Mouse (Mus musculus): ENCODE results near the gene Hsph1.

The Hsph1 gene

DNA sequence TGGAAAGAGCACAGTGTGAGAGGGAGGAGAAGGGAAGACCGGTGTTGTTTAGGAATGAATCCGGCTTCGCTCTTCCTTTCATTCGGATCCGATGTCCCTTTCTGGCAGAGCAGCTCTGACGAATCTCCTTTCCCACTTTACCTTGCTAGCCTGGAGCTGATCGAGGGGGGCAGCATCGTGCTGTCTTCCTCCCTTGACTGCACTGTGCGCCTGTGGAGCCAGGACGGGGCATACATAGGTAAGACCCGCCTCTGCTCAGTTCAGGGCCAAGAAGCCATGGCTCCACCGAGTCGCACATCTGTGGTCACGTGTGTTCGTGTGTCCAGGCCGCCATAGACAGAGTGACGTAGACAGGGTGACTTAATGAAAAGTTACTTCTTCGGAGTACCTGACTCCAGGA lies 38.8 kb downstream of the Hsph1 start:
- ATAC-seq (ENCODE audit: insufficient number of reproducible peaks, low FRiP score, low TSS enrichment) = no peak

DNA sequence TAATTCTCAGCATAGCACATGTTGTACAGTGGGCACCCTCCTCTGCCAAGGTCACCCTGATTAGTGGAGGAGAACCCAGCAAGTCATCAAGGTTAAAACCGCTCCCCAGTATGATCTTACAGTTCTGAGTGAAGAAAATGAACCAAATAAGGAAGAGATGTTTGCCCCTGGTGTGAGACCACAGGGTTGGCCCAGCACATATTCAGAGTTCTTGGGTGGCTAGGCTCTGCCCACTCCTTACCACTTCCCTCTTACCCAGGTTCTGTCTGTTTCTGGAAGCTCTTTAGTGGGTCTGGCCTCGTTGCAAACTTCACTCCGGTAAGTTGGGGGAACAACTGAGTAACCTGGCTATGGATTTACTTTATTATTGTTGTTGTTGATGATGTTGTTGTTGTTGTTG lies 42.0 kb downstream of the Hsph1 start:
- ATAC-seq (ENCODE audit: insufficient number of reproducible peaks, low FRiP score, low TSS enrichment) = no peak

DNA sequence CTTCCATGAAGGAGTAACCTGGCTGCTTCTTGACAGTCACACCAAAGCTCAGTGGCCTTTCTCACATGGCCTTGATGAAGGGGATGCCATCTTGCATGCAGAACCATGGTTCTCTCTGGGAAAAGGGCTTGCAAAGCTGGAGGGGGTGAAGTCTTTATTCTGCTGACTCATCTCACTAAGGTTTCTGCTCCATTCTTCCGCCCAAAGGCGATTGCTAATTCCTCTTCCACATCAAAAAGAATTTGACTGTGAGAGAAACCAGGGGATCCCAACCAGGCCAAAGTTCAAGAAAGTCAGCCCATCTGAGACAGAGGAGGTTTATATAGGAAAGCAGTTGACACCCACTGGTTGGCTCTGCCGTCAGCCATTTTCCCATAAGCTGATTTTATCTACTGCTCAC lies 46.2 kb downstream of the Hsph1 start:
- ATAC-seq (ENCODE audit: insufficient number of reproducible peaks, low FRiP score, low TSS enrichment) = no peak

DNA sequence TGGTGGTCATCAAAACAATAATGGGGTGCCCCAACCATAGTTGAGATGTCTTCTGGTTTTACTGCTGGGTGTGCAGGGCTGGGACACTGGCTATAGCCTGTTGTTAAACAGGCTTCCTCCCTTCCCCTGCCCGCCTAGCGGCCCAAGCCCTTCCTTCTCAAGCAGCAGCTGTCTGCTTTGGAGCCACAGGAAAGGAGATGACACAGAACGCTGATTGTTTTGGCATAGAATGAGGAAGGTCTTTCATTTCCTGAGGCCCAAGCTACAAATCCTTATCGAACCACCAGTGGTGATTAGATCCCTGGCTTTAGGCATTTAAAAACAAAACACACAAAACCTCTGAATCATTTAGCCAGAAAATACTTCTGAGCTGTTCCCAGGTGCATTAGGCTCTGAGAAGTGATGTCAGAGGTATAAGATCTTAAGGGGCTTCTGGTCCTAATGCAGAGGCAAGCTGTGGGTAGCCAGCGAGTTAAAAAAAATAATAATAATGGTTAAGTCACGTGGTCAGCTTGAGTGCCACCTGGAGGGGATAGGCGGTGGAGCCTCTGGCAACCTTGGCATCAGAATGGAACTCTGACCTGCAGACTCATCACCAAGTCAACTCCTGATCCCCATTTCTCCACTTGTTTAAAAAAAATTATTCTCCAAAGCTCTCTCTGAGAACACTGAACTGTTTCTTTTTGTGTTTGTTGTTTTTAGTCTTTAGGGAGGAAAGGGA lies 47.2 kb downstream of the Hsph1 start:
- ATAC-seq (ENCODE audit: insufficient number of reproducible peaks, low FRiP score, low TSS enrichment) = no peak

DNA sequence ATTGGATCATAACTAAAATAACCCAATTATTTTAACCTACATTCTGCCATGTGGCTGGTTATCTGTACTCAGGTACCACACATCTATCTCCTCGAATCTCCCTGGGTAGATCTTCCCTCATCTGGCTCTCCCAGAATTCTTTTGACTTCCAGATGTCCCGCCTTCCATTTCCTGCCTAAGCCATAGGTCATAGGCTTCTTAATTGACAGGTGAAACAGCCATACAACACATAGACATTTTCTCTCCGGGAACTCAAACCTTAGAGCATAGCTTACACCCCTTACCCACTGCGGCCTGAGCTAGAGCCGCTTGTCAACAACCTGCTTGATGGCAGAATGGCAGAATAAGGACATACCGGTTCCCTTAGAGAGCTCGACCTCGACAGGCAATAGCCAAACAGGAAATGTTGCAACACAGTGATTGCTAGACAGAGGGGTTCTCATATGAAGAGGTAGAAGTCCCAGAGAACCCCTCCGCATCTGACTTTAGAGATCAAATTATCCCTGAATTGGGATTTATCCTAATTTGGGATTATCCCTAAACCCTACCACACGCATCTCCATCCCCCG lies 48.8 kb downstream of the Hsph1 start:
- no peak for ATAC-seq (ENCODE audit: insufficient number of reproducible peaks, low FRiP score, low TSS enrichment)

DNA sequence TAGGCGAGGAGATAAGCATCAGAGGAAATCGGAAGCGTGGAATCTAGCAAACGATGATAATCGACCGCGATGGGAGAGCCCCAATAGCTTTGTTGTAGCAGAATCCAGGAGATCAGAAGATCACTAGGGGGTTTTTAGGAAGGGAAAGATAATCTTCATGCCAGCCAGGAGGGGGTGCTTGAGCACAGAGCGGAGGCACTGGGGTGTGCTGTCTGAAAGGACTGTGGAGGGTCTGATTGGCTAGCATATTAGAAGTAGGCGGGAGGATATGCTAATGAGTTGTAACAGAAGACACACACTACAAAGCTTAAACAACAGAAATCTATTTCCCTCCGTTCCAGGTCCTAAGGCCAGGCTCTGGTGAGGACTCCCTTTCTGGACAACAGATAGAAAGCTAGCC lies 50.3 kb downstream of the Hsph1 start:
- ATAC-seq (ENCODE audit: insufficient number of reproducible peaks, low FRiP score, low TSS enrichment) = no peak

DNA sequence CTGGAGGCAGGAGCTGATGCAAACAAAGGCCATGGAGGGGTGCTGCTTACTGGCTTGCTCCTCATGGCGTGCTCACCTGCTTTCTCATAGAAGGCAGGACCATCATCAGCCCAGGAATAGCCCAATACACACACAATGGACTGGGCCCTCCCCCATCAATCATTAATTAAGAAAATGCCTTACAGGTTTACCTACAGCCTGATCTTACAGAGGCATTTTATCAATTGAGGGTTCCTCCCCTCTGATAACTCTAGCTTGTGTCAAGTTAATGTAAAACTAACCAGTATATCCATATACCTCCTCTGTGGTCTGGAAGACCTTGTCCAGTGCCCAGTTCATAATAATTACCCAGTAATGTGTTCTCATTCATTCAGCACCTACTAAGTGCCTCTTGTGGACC lies 50.9 kb downstream of the Hsph1 start:
- ATAC-seq (ENCODE audit: insufficient number of reproducible peaks, low FRiP score, low TSS enrichment) = no peak

DNA sequence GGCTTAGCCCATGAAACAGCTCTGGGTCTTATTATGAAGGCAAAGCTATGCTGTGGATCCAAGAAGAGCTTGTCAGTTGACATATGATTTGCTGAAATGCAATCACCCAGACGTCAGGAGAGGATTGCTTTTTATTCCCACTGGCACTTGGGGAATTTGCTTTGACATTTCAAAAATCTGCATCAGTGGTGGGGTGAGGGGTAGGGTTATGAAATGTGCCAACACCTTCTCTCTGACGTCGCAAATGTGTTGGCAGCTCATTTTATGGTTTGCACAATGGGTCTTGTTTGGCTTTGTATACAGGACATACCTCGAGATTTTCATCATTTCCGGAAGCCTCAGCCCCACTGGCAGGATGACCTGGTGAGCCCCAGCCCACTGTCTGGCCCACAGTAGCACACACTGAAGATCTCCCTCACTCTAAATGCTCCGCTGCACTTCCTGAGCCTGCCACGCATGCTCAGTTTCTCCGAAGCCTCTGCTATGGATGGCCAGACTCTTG lies 52.0 kb downstream of the Hsph1 start:
- ATAC-seq (ENCODE audit: insufficient number of reproducible peaks, low FRiP score, low TSS enrichment) = no peak

DNA sequence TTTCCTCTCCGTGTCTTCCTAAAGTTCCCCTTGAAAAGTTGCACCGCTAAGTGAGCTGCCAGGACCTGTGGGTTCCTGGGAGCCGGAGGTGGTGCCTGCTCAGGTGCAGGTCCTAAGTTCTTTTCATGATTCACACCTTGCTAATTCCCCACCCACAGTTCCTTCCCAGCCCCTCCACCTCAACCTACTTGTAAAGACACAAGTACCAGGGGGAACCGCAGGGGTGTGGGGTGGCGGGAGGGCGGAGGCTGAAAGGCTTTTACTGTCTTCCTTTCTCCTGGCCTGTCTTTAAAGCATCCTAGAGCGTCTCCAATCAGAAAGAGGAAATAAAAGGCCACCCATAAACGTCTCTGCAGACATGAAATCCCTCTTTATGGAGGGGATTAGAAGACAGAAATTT lies 52.7 kb downstream of the Hsph1 start:
- ATAC-seq (ENCODE audit: insufficient number of reproducible peaks, low FRiP score, low TSS enrichment) = no peak

DNA sequence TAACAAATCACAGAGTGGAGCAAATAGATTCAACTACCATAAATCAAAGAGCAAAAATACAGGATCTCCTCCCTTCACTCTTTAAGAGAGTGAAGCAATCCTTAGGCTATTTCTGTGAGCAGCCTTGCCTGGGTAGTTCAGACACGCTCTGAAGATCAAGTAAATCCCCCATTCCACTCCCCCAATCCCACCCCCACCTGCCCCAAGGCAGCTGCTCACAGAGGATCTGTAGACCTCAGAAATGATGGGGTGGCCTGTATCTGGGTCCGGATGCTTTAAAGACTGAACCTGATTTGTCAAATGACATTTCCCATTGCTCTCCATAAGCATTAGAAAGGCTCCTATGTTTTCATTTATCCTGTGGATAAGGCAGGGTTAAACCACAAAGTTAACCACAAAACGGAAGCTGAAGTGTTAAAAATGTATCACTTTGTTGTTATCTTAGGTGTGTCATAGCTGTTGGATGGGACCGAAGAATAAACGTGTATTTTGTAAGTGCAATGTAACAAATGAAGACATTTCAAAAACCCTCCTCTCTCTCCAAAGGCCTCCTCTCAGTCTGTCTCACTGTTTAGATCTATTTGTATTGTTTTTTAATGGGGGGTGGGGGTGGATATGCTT lies 53.4 kb downstream of the Hsph1 start:
- ATAC-seq (ENCODE audit: insufficient number of reproducible peaks, low FRiP score, low TSS enrichment) = no peak

DNA sequence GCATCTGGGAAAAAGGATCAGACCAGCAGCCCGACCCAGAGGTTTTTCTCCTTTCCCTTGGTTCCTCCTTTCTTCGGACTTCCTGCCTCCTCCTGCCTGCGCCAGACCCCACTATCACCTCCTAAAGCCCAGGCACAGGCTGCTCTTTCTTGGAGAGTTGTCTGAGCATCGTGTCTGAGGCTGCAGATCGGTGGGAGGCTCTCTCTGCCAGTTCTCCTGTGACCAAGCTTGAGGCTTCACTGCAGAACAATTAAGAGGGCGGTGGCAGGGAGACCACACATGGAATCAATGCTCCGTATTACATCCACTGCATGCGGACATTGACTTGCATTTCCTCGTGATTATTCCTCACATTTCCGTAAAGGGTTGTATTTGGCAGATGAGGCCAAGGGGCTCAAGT lies 58.7 kb downstream of the Hsph1 start:
- ATAC-seq (ENCODE audit: insufficient number of reproducible peaks, low FRiP score, low TSS enrichment) = no peak

DNA sequence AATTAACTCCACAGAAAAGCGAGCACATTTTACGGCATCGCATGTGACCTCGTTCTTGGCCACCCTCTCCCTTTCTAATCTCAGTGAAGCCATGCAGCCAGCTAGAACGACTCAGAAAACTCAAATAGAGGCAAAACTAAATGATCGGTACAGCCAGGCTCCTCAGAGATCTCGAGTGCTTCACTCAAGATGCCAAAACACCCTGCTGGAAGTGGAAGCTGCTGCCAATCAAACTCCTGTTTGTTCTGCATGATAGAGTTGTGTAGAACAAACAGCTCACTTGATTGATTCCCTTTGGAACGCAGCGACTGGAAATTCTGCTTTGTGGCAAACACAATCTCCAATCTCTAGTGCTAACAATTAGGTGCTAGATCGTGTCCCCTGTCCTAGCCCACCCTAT lies 59.2 kb downstream of the Hsph1 start:
- no peak for ATAC-seq (ENCODE audit: insufficient number of reproducible peaks, low FRiP score, low TSS enrichment)

DNA sequence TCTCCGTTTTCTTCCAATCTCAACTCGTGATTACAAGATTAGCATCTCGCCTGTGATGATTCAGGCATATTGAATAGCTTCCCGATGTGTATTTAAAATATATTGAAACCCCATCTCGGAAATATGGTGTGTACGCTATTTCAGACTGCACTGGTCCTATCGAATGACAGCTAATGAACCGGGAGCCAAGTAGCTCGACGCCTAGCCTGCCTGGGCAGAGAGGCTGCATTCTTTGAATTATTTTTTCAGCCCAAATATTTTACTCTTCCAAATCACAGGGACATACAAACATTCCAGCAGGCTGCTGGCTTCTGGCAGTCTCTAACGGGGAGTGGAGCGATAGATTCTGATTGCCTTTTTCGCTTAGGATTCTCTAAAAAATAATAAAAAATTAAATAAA lies 67.2 kb downstream of the Hsph1 start:
- ATAC-seq (ENCODE audit: insufficient number of reproducible peaks, low FRiP score, low TSS enrichment) = no peak

DNA sequence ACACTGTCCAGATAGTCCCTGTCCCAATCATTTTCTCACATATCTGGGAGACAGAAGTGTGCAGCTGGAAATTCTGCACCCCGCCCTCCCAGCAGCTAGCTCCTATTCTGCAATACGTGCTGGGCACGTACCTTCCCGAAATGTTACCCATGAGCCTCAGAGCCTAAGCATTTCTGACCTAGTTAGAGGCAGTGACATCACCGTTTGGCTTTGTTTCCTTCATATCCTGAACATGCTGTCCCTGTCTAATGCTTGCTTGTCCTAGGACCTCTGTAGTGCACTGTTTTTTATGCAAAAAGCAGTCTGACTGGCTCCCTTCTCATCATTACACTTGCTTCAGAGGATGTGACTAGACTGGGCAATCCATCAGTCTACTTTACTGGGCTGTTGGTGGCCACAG lies 69.2 kb downstream of the Hsph1 start:
- ATAC-seq (ENCODE audit: insufficient number of reproducible peaks, low FRiP score, low TSS enrichment) = peak; percentile 61; the same call in 1 of the 2 replicates

DNA sequence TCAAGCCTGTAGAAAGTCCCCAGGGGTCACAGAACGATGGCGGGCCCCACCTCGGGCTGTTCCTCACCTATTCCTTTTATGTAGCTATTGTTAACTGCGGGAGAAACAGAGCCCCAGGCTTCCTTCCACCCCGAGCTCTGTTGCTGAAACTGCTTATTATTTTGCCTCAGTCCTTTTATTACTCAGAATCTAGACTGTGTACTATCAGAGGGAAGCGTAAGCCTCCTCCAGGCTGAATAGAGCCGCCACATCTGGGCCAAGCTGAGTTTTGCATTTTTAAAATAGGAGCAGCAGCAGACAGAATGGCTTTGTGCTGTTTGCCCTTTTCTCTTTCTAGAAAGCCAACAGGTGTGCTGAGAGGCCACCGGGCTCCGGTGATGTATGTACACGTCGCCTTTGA lies 70.2 kb downstream of the Hsph1 start:
- ATAC-seq (ENCODE audit: insufficient number of reproducible peaks, low FRiP score, low TSS enrichment) = no peak

Measured in cerebellum, adult (tissue).